Mouse (Mus musculus): ENCODE results near the gene Creb3l1.

Creb3l1 gene

DNA sequence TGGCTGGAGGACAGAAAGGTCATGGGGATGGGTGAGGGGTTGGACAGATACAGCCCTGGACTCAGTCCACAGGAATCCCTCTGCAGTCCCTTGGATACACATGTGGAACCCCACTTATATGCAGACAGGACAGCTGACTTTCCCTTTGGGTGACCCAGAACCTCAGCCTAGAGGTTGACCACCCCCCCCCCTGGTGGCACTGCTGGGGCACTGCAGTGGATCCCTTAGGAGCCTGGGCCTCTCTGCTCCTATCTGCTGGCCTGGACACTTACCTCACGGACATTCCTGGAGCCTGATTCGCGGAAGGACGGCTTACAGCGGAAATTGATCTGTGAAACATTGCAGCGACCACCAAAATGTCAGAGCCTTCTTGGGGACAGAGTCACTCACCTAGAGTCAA is 81.9 kb downstream of the Creb3l1 start:
- no peak for DNase-seq (ENCODE audit: low spot score)

- no peak for DNase-seq (ENCODE audit: low spot score)
Measured at GRCm38 (mm10) chr2:91939303-91939935, 84.9 kb downstream of the Creb3l1 start.

- no peak for DNase-seq (ENCODE audit: low spot score)
Measured at GRCm38 (mm10) chr2:91936154-91936553, 88.1 kb downstream of the Creb3l1 start.

- DNase-seq (ENCODE audit: low spot score): no peak
Measured at GRCm38 (mm10) chr2:91934826-91935525, 89.3 kb downstream of the Creb3l1 start.

DNA sequence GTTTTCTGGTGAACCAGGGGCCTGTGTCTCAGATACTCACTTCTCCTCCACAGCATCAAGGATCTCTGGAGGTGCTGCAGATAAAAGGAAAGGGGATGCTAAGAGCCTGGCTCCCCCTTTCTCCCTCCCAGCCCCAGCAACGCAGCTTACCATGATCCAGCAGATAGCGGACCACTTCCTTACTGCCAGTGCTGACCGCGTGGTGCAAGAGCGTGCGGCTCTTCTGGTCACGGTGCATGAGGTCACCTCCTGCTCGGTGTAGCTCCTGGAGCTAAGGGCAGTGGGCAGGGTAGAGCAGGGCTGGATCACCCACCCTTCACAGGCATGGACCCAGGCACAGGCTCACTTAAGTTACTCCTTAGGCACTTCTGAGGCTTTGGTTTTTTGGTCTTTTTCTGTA is 90.3 kb downstream of the Creb3l1 start:
- DNase-seq (ENCODE audit: low spot score): no peak

DNA sequence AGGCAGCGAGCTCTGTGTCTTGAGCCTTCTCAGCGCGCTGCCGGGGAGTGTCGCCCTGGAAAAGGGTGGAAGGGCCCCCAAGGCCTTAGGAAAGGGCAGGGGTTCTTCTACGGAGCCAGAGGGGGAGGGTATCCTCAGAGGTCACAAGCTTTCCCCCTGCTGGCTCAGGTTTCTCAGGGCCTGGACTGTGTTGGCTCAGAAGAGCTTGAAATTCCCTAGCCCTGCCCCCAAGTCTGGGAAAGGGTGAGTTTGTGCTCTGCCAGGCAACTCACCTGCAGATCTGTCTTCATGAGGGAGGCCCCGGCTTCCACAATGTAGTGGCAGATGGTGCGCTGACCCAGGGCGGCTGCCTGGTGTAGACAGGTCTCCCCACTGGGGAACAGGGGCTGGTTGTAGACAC is 90.8 kb downstream of the Creb3l1 start:
- DNase-seq (ENCODE audit: low spot score): no peak

- no peak for DNase-seq (ENCODE audit: low spot score)
Measured at GRCm38 (mm10) chr2:91932737-91933350, 91.5 kb downstream of the Creb3l1 start.

Measured in urinary bladder, postnatal 10 days (tissue).